ENCODE assay signal across 13 mouse cellular contexts in the genomic region with DNA sequence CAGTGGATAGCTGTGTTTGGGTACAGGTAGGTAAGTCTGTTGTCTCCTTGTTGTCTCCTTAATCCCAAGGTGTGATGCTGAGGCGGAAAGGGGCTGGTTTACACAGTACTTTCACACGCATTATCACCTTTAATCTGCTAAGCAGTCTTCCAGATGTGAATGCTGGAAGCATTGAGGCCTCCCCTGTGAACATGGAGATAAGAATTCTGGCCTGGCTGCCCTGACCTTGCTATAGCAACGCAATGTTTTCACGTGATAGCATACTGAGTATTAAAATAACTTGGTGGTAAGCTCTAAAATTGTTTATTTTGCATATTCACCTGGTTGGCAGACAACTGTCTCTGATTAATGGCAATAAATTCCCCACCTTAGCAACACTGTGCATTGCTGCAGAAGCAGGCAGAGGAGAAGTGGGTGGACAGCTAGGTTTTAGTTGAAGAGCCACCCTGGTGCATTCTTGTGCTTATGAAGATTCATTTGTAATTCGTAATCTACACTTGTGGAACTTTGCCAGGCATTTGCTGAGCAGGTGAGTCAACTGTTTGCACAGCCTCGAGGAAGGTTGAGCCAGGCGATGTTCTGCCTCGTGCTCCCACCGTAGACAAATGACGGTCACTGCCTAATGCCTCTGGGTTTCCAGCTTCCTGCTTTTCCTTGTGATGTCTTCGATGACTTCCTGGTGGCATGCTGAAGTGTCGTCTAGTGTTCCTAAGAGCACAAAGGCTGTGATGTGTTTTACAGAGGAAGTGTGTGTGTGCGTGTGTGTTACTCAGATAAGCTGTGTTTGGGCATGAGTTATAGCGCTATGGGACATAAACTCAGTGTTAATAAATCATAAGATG. TPM values are rescaled to one million over a fixed set of nuclear protein-coding genes. Genes with fewer than 3 reads are reported as not detected.
DNase-seq lines count a peak whose midpoint lies in the region; ATAC-seq lines count a peak whose summit lies in the region.
"Had no signal": no experiment of that assay in that cellular context is flagged by ENCODE, and none has a peak within 500 bp of the region (broad histone marks: within the 10 kb centered on the region; RNA-seq: fewer than 3 reads in every experiment).

No protein-coding gene starts in this region.

- no peaks in the 10 kb centered on the region for H3K36me3 ChIP-seq in embryonic facial prominence, embryonic 14.5 days (ENCODE audit: control insufficient read depth, insufficient read depth, low read length)
- no peaks in the 10 kb centered on the region for H3K36me3 ChIP-seq in embryonic facial prominence, embryonic 10.5 days (replicated peaks)
- H3K36me3 ChIP-seq in lung, embryonic 15.5 days, result no peaks in the 10 kb centered on the region

- ATAC-seq in embryonic facial prominence, embryonic 14.5 days (ENCODE audit: low read depth), result no peak
- ATAC-seq in lung, embryonic 15.5 days (ENCODE audit: borderline replicate concordance, extremely low read depth, low FRiP score, low TSS enrichment), result 0 out of 2 replicates have a peak, but pooled peaks have one; percentile 62
- ATAC-seq: hindbrain, embryonic 16.5 days had no signal

- H3K4me2 ChIP-seq in embryonic facial prominence, embryonic 14.5 days (ENCODE audit: low read depth, low read length), result no peak overlapping the region
- H3K4me2 ChIP-seq in lung, embryonic 15.5 days, result no peak overlapping the region

- 70% methylated on average over 14 of the region's 14 CpGs for WGBS in embryonic facial prominence, embryonic 14.5 days
- WGBS in embryonic facial prominence, embryonic 10.5 days, result 83% methylated on average over 14 of the region's 14 CpGs
- WGBS in lung, embryonic 15.5 days, result 45% methylated on average over 14 of the region's 14 CpGs

- H3K9me3 ChIP-seq in embryonic facial prominence, embryonic 14.5 days (ENCODE audit: control insufficient read depth, low read length), result no peaks in the 10 kb centered on the region
- no peaks in the 10 kb centered on the region for H3K9me3 ChIP-seq in embryonic facial prominence, embryonic 10.5 days
- H3K9me3 ChIP-seq in lung, embryonic 15.5 days, result no peaks in the 10 kb centered on the region

- H3K27ac ChIP-seq in embryonic facial prominence, embryonic 14.5 days (replicated peaks; ENCODE audit: low read depth, low read length), result no peak overlapping the region
- H3K27ac ChIP-seq in embryonic facial prominence, embryonic 10.5 days (replicated peaks), result no peak overlapping the region
- no peak overlapping the region for H3K27ac ChIP-seq in lung, embryonic 15.5 days

- H3K4me3 ChIP-seq in embryonic facial prominence, embryonic 14.5 days (ENCODE audit: low read depth, low read length), result no peak overlapping the region
- H3K4me3 ChIP-seq in embryonic facial prominence, embryonic 10.5 days, result no peak overlapping the region
- no peak overlapping the region for H3K4me3 ChIP-seq in lung, embryonic 15.5 days
- H3K4me3 ChIP-seq: erythroblast, embryonic 14.5 days had no signal

- H3K27me3 ChIP-seq in embryonic facial prominence, embryonic 14.5 days (replicated peaks; ENCODE audit: control insufficient read depth, insufficient read depth, low read length), result no peaks in the 10 kb centered on the region
- H3K27me3 ChIP-seq in embryonic facial prominence, embryonic 10.5 days (replicated peaks; ENCODE audit: low read depth, poor library complexity, severe bottlenecking), result no peaks in the 10 kb centered on the region
- no peaks in the 10 kb centered on the region for H3K27me3 ChIP-seq in lung, embryonic 15.5 days

- no peak overlapping the region for H3K9ac ChIP-seq in embryonic facial prominence, embryonic 14.5 days (ENCODE audit: low read depth, low read length)
- no peak overlapping the region for H3K9ac ChIP-seq in lung, embryonic 15.5 days

- DNase-seq in embryonic facial prominence, embryonic 14.5 days (ENCODE audit: low spot score), result peak; percentile 52
- DNase-seq in embryonic facial prominence, embryonic 10.5 days (ENCODE audit: low spot score), result no peak
- peak; percentile 26 for DNase-seq in urinary bladder, postnatal 25 days (ENCODE audit: low spot score)
- DNase-seq in urinary bladder, adult 2 months (ENCODE audit: low spot score), result no peak
- no peak for DNase-seq in gastrocnemius, adult 18-20 months (ENCODE audit: low spot score)
- DNase-seq in thymus, postnatal 25 days, result no peak
- no peak for DNase-seq in spleen, postnatal 14 days (ENCODE audit: low spot score in 2 of 2)
- DNase-seq: cerebellum, adult 11 months; heart, adult 18-20 months; right cerebral cortex, postnatal 4 days had no signal

- H3K4me1 ChIP-seq in embryonic facial prominence, embryonic 14.5 days (ENCODE audit: control insufficient read depth, insufficient read depth, low read length), result no peaks in the 10 kb centered on the region
- H3K4me1 ChIP-seq in embryonic facial prominence, embryonic 10.5 days, result no peaks in the 10 kb centered on the region; the same call in 1 of the 2 replicates
- peaks cover 10% of the 10 kb centered on the region; the same call in 1 of the 2 replicates for H3K4me1 ChIP-seq in lung, embryonic 15.5 days

RNA-seq across cellular contexts. Expression of a gene that starts 31.6 kb away (rescaled TPM):
- 3.6 and 4.2 TPM in 2 replicates for polyA plus RNA-seq in embryonic facial prominence, embryonic 14.5 days (2014; fragmentation: Nextera tagmentation; extraction: Ambion mirVana)
- 0.85 and 1.5 TPM in 2 replicates for polyA plus RNA-seq in embryonic facial prominence, embryonic 10.5 days (2016; fragmentation: Nextera tagmentation; extraction: Ambion mirVana)
- polyA plus RNA-seq in urinary bladder, adult 2 months (2012; rRNA removed), result 3.4 and 3.7 TPM in 2 replicates
- 2.8 and 3.2 TPM in 2 replicates for polyA plus RNA-seq in lung, embryonic 15.5 days (2015; fragmentation: Nextera tagmentation; extraction: Ambion mirVana)
- total RNA-seq in gastrocnemius, adult 18-20 months (2021), result 1 to 10 TPM in 1 of 2 experiments, under 1 TPM in 1; 0.74 to 1.1 TPM

Comparison
In these comparisons a context has a peak if more than half of its experiments do, and no peak if none do; other contexts are left out.
1. DNase-seq: peak in embryonic facial prominence, embryonic 14.5 days (single experiment) and urinary bladder, postnatal 25 days (single experiment); none in embryonic facial prominence, embryonic 10.5 days (single experiment), urinary bladder, adult 2 months (single experiment), gastrocnemius, adult 18-20 months (single experiment), thymus, postnatal 25 days (single experiment) and spleen, postnatal 14 days (0 of 2).